Mouse (Mus musculus) megakaryocyte, embryonic 14.5 days (primary cell): Measurements from ENCODE around the gene Smg9. TPM values are rescaled to one million over a fixed set of nuclear protein-coding genes. Genes with fewer than 3 reads are reported as not detected.

Experiments used
- H3K27me3 ChIP-seq: replicated peaks from 2 replicates; pipeline ENCODE3; 2012; ENCODE audit warnings: inconsistent platforms
- H3K36me3 ChIP-seq: replicated peaks from 2 replicates; pipeline ENCODE3; 2012; ENCODE audit warnings: low read length, inconsistent platforms, mixed read lengths
- H3K4me1 ChIP-seq: 2 replicates; pipeline ENCODE4 v1.6.1; 2012; ENCODE audit warnings: inconsistent platforms
- H3K4me3 ChIP-seq: replicated peaks from 2 replicates; pipeline ENCODE3; 2012; ENCODE audit warnings: moderate library complexity, mild to moderate bottlenecking, inconsistent platforms
- H3K9me3 ChIP-seq: 2 replicates; pipeline ENCODE4 v1.6.1; 2012; ENCODE audit warnings: inconsistent platforms
- FLI1 ChIP-seq: IDR thresholded peaks from 2 replicates; pipeline ENCODE4 v1.6.1; 2012; ENCODE audit warnings: low read length, inconsistent platforms, mixed read lengths
- GATA1 ChIP-seq: IDR thresholded peaks from 3 replicates; pipeline ENCODE4 v1.6.1; 2012; ENCODE audit warnings: mixed read lengths, low read length, inconsistent platforms, borderline replicate concordance
- polyA plus RNA-seq: library from polyadenylated mRNA; stranded (reverse); fragments of >175 nt; gene quantifications from 2 replicates; pipeline ENCODE4 v1.2.3, GENCODE M21; 2012; ENCODE audit warnings: low replicate concordance; ENCODE audit not compliant: insufficient read depth

Gene Smg9
- polyA plus RNA-seq, 1 experiment: 58.9 TPM

GRCm38 (mm10) chr7:24376456-24376855 is 23.0 kb upstream of the Smg9 start:
- Histone ChIP-seq H3K27me3 (no peaks in the 10 kb centered on the region), H3K36me3 (peaks cover 56% of the 10 kb centered on the region), H3K4me1 (peaks cover 82% of the 10 kb centered on the region), H3K9me3 (no peaks in the 10 kb centered on the region), H3K4me3 (no peak overlapping the region)
- no peak for TF ChIP-seq GATA1
- no peak for TF ChIP-seq FLI1

- H3K36me3 ChIP-seq: peaks cover 64% of the 10 kb centered on the region
- H3K9me3 ChIP-seq: no peaks in the 10 kb centered on the region
- TF ChIP-seq GATA1 (no peak), FLI1 (no peak)
- H3K4me3 ChIP-seq: peak overlapping the region; percentile 84
- H3K27me3 ChIP-seq: no peaks in the 10 kb centered on the region
- peaks cover 82% of the 10 kb centered on the region for H3K4me1 ChIP-seq
These were observed 22.1 kb upstream of the Smg9 start for GRCm38 (mm10) chr7:24377091-24377865.

- Histone ChIP-seq H3K9me3 (no peaks in the 10 kb centered on the region), H3K27me3 (no peaks in the 10 kb centered on the region), H3K4me3 (no peak overlapping the region), H3K4me1 (peaks cover 80% of the 10 kb centered on the region), H3K36me3 (peaks cover 70% of the 10 kb centered on the region)
- TF ChIP-seq GATA1 (no peak), FLI1 (no peak)
These were observed 21.2 kb upstream of the Smg9 start for GRCm38 (mm10) chr7:24378049-24378701.

- Histone ChIP-seq H3K4me3 (no peak overlapping the region), H3K4me1 (peaks cover 80% of the 10 kb centered on the region), H3K27me3 (no peaks in the 10 kb centered on the region), H3K36me3 (peaks cover 80% of the 10 kb centered on the region), H3K9me3 (no peaks in the 10 kb centered on the region)
- TF ChIP-seq GATA1: no peak
- no peak for TF ChIP-seq FLI1
These were observed 19.5 kb upstream of the Smg9 start for GRCm38 (mm10) chr7:24379934-24380333.

- Histone ChIP-seq H3K4me3 (no peak overlapping the region), H3K9me3 (no peaks in the 10 kb centered on the region), H3K27me3 (no peaks in the 10 kb centered on the region), H3K4me1 (peaks cover 85% of the 10 kb centered on the region), H3K36me3 (peaks cover 85% of the 10 kb centered on the region)
- TF ChIP-seq FLI1: no peak
- no peak for TF ChIP-seq GATA1
These were observed 19.0 kb upstream of the Smg9 start for GRCm38 (mm10) chr7:24380370-24380769.

GRCm38 (mm10) chr7:24382730-24383372 is 16.6 kb upstream of the Smg9 start:
- no peak for TF ChIP-seq FLI1
- TF ChIP-seq GATA1: no peak
- H3K36me3 ChIP-seq: peaks cover 72% of the 10 kb centered on the region
- H3K27me3 ChIP-seq: no peaks in the 10 kb centered on the region
- no peak overlapping the region for H3K4me3 ChIP-seq
- H3K9me3 ChIP-seq: no peaks in the 10 kb centered on the region
- H3K4me1 ChIP-seq: peaks cover 95% of the 10 kb centered on the region

GRCm38 (mm10) chr7:24384070-24384469 is 15.3 kb upstream of the Smg9 start:
- no peaks in the 10 kb centered on the region for H3K9me3 ChIP-seq
- peaks cover 95% of the 10 kb centered on the region for H3K4me1 ChIP-seq
- peaks cover 61% of the 10 kb centered on the region for H3K36me3 ChIP-seq
- peak overlapping the region; percentile 30 for H3K4me3 ChIP-seq
- H3K27me3 ChIP-seq: no peaks in the 10 kb centered on the region
- TF ChIP-seq FLI1 (no peak), GATA1 (0 out of 3 replicates have a peak, but pooled peaks have one; percentile 13)

- Histone ChIP-seq H3K9me3 (no peaks in the 10 kb centered on the region), H3K36me3 (peaks cover 55% of the 10 kb centered on the region), H3K4me1 (peaks cover 97% of the 10 kb centered on the region), H3K4me3 (peak overlapping the region; percentile 80), H3K27me3 (no peaks in the 10 kb centered on the region)
- TF ChIP-seq GATA1: no peak
- TF ChIP-seq FLI1: no peak
These were observed 14.6 kb upstream of the Smg9 start for GRCm38 (mm10) chr7:24384827-24385226.

GRCm38 (mm10) chr7:24387059-24387556 is 12.3 kb upstream of the Smg9 start:
- Histone ChIP-seq H3K4me1 (peaks cover 94% of the 10 kb centered on the region), H3K27me3 (no peaks in the 10 kb centered on the region), H3K4me3 (peak overlapping the region; percentile 50), H3K9me3 (no peaks in the 10 kb centered on the region), H3K36me3 (peaks cover 33% of the 10 kb centered on the region)
- no peak for TF ChIP-seq GATA1
- TF ChIP-seq FLI1: no peak
